Mouse (Mus musculus): ENCODE measurements around the gene Syce1l.

- no peak for TF ChIP-seq CTCF (IDR thresholded peaks at IDR 0.05; ENCODE audit: low read depth)
- TF ChIP-seq EP300 (optimal IDR thresholded peaks at IDR 0.05), result no peak
Observed at GRCm38 (mm10) chr8:113652450-113652849, 9.4 kb downstream of the Syce1l start.

All from stomach, postnatal 0 days (tissue).